Mouse (Mus musculus) limb, embryonic 14.5 days (tissue): ENCODE results near the gene Nppc. TPM values are rescaled to one million over a fixed set of nuclear protein-coding genes. Genes with fewer than 3 reads are reported as not detected.
A peak's percentile ranks its signal among the peaks of the same experiment; 100 is the strongest.

Experiments
- ATAC-seq: fragments of 200-750 bp; cut with Nextera tagmentation; 2 replicates; pipeline ENCODE4 v1.8.0; 2017; ENCODE audit warnings: low read depth, moderate number of reproducible peaks, moderate TSS enrichment; ENCODE audit not compliant: low FRiP score
- DNase-seq: peaks from one replicate; pipeline ENCODE4 v3.0.0-alpha.2; 2015; ENCODE audit warnings: low spot score
- H3K27ac ChIP-seq: fragments of 300-500 bp; sonication (generic); replicated peaks from 2 replicates; pipeline ENCODE4 v1.5.1; 2014; ENCODE audit warnings: low read depth, mild to moderate bottlenecking, low read length, moderate library complexity, mixed read lengths
- H3K27me3 ChIP-seq: fragments of 300-500 bp; sonication (generic); 2 replicates; pipeline ENCODE4 v1.6.1; 2014; ENCODE audit warnings: low read length, mixed read lengths; ENCODE audit not compliant: control insufficient read depth, insufficient read depth
- H3K36me3 ChIP-seq: fragments of 300-500 bp; sonication (generic); 2 replicates; pipeline ENCODE4 v1.6.1; 2014; ENCODE audit warnings: mild to moderate bottlenecking, low read length, moderate library complexity, mixed read lengths; ENCODE audit not compliant: control insufficient read depth, insufficient read depth
- H3K4me1 ChIP-seq: fragments of 300-500 bp; sonication (generic); 2 replicates; pipeline ENCODE4 v1.6.1; 2014; ENCODE audit warnings: antibody characterized with exemption, low read length, mixed read lengths; ENCODE audit not compliant: control insufficient read depth, insufficient read depth
- H3K4me2 ChIP-seq: fragments of 300-500 bp; sonication (generic); replicated peaks from 2 replicates; pipeline ENCODE4 v1.6.1; 2014; ENCODE audit warnings: low read depth, mild to moderate bottlenecking, low read length, moderate library complexity; ENCODE audit not compliant: severe bottlenecking
- H3K4me3 ChIP-seq: fragments of 300-500 bp; sonication (generic); replicated peaks from 2 replicates; pipeline ENCODE4 v1.5.1; 2014; ENCODE audit warnings: low read length
- H3K9ac ChIP-seq: fragments of 300-500 bp; sonication (generic); 2 replicates; pipeline ENCODE4 v1.6.1; 2014; ENCODE audit warnings: mild to moderate bottlenecking, low read depth, low read length, moderate library complexity; ENCODE audit not compliant: severe bottlenecking
- H3K9me3 ChIP-seq: fragments of 300-500 bp; sonication (generic); 2 replicates; pipeline ENCODE4 v1.6.1; 2016; ENCODE audit warnings: low read length; ENCODE audit not compliant: control insufficient read depth
- POLR2A ChIP-seq: fragments of 200-500 bp; IDR thresholded peaks from 2 replicates; pipeline ENCODE4 v1.8.0; 2012; ENCODE audit warnings: inconsistent platforms, mild to moderate bottlenecking, moderate library complexity, borderline replicate concordance; ENCODE audit not compliant: insufficient read depth, insufficient read length; ENCODE audit errors: extremely low read depth
- WGBS: fragments of 180-500 bp; shearing (Covaris S2); extraction: QIAGEN DNeasy Blood & Tissue Kit; methylation state at CpG from one replicate; pipeline ENCODE4 v1.1.7; 2014; 5-methylcytosine and 5-hydroxymethylcytosine counted together
- polyA plus RNA-seq, 2 experiments: library from polyadenylated mRNA; depleted of rRNA in 1 of 2; stranded (reverse) in 1 of 2; unstranded in 1 of 2; fragments of >200 nt; fragmentation: Nextera tagmentation in 1 of 2; extraction: Ambion mirVana in 1 of 2; gene quantifications; 2 replicates each; pipeline versions ENCODE4 v1.2.1 to v1.2.3; 2012 to 2014

Gene Nppc
- polyA plus RNA-seq, 2 experiments: 6.1 to 6.4 TPM

GRCm38 (mm10) chr1:86678667-86679066 is 8.3 kb upstream of the Nppc start:
- Histone ChIP-seq H3K9me3 (no peaks in the 10 kb centered on the region), H3K9ac (no peak overlapping the region), H3K27me3 (no peaks in the 10 kb centered on the region), H3K4me3 (no peak overlapping the region), H3K27ac (no peak overlapping the region), H3K4me1 (peaks cover 19% of the 10 kb centered on the region), H3K4me2 (no peak overlapping the region), H3K36me3 (no peaks in the 10 kb centered on the region)
- no peak for DNase-seq
- WGBS: 81% methylated on average over 10 of the region's 10 CpGs
- no peak for ATAC-seq
- no peak for TF ChIP-seq POLR2A

- no peak overlapping the region for H3K27ac ChIP-seq
- no peak for ATAC-seq
These were observed 7.3 kb upstream of the Nppc start for GRCm38 (mm10) chr1:86677624-86678023.

GRCm38 (mm10) chr1:86675126-86675525 is 4.8 kb upstream of the Nppc start:
- Histone ChIP-seq H3K27ac (no peak overlapping the region), H3K4me2 (no peak overlapping the region), H3K27me3 (peaks cover 22% of the 10 kb centered on the region), H3K4me3 (no peak overlapping the region), H3K9ac (no peak overlapping the region), H3K36me3 (no peaks in the 10 kb centered on the region), H3K9me3 (no peaks in the 10 kb centered on the region), H3K4me1 (peaks cover 14% of the 10 kb centered on the region)
- no peak for ATAC-seq
- 58% methylated on average over 12 of the region's 12 CpGs for whole genome bisulfite sequencing
- DNase-seq: peak; percentile 38
- TF ChIP-seq POLR2A: no peak

More at GRCm38 (mm10) chr1:86677624-86678023, 7.3 kb upstream of the Nppc start:
- Histone ChIP-seq H3K4me2 (no peak overlapping the region), H3K4me1 (peaks cover 19% of the 10 kb centered on the region), H3K9ac (no peak overlapping the region), H3K36me3 (no peaks in the 10 kb centered on the region), H3K27me3 (no peaks in the 10 kb centered on the region), H3K9me3 (no peaks in the 10 kb centered on the region), H3K4me3 (no peak overlapping the region)
- TF ChIP-seq POLR2A: no peak
- WGBS: 76% methylated on average over 3 of the region's 3 CpGs
- DNase-seq: no peak

DNA sequence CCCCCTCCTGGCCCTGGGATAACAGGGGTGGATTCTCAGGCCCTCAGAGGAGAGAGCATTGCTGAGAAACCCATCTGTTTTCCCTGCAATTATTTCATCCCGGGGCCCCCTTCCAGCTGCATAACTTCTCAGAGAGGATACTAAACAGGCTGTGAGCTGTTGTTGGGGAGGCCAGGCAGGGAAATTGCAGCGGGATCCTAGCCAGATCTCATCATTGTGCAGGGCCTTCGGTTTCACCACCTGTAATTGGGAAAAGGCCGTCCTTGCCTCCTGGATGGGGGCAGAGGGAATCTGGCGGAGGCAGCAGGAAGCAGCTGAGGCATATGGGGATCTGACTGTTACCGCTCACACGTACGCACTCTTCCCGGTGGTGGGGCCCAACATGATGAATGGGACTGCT is 4.0 kb upstream of the Nppc start:
- ATAC-seq (peak; percentile 32; the same call in 1 of the 2 replicates), DNase-seq (peak; percentile 69)
- H3K4me2 ChIP-seq: no peak overlapping the region
- peaks cover 29% of the 10 kb centered on the region for H3K27me3 ChIP-seq
- TF ChIP-seq POLR2A: no peak
- no peaks in the 10 kb centered on the region for H3K36me3 ChIP-seq
- no peaks in the 10 kb centered on the region for H3K9me3 ChIP-seq
- H3K4me3 ChIP-seq: no peak overlapping the region
- H3K27ac ChIP-seq: no peak overlapping the region
- peaks cover 14% of the 10 kb centered on the region for H3K4me1 ChIP-seq
- WGBS: 31% methylated on average over 9 of the region's 9 CpGs
- no peak overlapping the region for H3K9ac ChIP-seq

DNA sequence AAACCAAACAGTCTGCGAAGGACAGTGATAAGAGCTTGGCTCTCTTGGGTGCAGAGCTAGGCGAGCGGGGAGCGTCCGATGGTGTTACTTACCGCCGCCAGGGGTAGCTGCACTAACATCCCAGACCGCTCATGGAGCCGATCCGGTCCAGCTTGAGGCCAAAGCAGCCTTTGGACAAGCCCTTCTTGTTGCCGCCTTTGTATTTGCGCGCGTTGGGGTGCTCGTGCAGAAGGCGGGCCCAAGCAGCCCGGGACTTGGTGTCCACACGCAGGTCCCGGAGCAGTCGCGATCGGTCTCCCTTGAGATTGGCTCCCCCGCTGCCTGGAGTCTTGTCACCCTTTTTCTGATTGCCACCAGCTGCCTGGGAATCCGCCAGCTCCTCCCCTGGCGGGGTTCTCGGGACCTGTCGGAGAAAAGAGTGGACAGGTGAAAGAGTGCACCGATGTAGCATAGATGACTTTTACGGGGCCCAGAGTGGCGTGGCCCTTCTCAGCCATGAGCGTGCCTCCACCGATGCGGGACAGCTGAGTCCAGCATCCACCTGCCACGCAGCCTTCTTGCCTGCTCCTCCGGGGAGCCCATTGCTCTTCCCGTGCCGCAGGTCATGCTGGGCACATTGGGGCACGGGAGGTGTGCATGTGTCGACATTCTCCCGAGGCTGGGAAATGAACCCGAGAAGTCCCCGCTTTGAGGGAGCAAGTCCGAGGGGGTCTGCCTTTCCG is 658 bp downstream of the Nppc start:
- Histone ChIP-seq H3K27me3 (peaks cover 47% of the 10 kb centered on the region), H3K9ac (peak overlapping the region; percentile 45), H3K4me1 (peaks cover 7% of the 10 kb centered on the region; the same call in 1 of the 2 replicates), H3K27ac (no peak overlapping the region), H3K4me2 (peak overlapping the region; percentile 96), H3K9me3 (no peaks in the 10 kb centered on the region), H3K36me3 (no peaks in the 10 kb centered on the region), H3K4me3 (peak overlapping the region; percentile 49)
- ATAC-seq (peak; percentile 38), DNase-seq (peak; percentile 76)
- WGBS: 1% methylated on average over 43 of the region's 44 CpGs
- TF ChIP-seq POLR2A: no peak
